Mouse (Mus musculus) adrenal gland, postnatal 4 days (tissue): ENCODE data around the gene Cldn2. TPM values are rescaled to one million over a fixed set of nuclear protein-coding genes. Genes with fewer than 3 reads are reported as not detected.
A peak's percentile ranks its signal among the peaks of the same experiment; 100 is the strongest.

ENCODE experiments used
- DNase-seq, 2 experiments: peaks; one replicate each; pipeline ENCODE4 v3.0.0; 2021 to 2022; ENCODE audit warnings: low spot score in 2 of 2, mixed read lengths in 2 of 2
- total RNA-seq, 2 experiments: library from RNA; stranded (reverse); gene quantifications; 2 replicates each; pipeline ENCODE4 v1.2.3; 2021

The Cldn2 gene
- total RNA-seq, 2 experiments from 2014 or later: 2.6 to 16.2 TPM

- DNase-seq: no peak
Observed at GRCm38 (mm10) chrX:139805918-139806317, 5.3 kb downstream of the Cldn2 start.

DNA sequence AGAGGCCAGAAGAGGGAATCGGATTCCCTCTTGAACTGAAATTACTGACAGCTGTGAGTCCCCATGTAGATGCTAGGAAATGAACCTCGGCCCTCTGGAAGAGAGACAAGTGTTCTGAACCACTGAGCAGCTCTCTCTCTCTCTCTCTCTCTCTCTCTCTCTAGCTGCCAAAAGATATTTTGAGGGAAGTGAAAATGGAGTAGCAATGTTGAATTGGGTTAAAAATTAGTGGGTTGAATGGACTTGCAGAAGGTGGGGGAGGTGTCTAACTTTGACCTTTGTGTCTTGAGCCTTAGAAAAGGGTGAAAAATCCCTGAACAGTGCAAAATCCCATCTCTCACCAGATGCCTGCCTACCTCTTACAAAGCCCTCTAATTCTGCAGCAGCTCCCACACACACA is 6.8 kb downstream of the Cldn2 start:
- DNase-seq: no peak

- DNase-seq: no peak
Observed at GRCm38 (mm10) chrX:139808085-139808484, 7.5 kb downstream of the Cldn2 start.

DNA sequence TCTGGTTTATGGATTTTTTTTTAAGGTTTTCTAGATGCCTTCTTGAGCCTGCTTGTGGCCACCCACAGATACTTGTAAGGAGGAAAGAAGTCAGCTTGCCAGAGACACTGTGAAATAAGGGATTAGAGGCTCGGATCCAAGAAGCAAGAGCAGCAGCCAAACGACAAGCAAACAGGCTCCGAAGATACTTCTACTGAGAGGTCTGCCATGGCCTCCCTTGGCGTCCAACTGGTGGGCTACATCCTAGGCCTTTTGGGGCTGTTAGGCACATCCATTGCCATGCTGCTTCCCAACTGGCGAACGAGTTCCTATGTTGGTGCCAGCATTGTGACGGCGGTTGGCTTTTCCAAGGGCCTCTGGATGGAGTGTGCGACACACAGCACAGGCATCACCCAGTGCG is 7.9 kb downstream of the Cldn2 start:
- no peak for DNase-seq

DNA sequence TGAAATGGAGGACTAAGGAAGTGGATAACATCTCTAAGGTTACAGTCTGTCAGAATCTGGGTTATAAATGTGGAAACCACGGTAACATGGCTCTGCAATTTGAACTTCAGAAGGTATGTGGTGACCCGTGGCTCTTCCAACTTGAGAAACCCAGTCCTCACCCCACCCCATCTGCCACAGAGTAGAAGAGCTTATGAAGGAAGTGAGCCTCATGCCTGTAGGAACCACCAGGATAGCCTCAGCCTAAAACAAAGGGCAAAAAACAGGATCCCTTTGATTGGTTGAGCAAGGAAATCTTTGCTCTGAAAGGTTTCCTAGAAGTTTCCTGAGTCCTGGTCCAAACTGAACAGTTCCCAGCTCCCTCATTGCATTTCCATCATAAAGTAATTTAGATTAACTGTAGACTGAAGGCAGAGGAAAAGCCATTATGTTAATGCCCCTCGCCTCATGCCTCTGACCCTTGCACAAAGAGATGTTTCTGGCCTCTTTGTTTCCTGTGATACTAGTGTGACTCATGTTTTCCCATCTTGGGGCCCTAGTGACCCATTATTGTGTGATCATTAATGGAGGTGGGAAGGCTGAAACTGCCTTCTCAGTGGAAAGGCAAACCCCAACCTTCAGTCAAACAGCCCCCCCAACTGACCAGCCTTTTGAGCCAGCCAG is 12.1 kb downstream of the Cldn2 start:
- no peak for DNase-seq

- no peak for DNase-seq
Observed at GRCm38 (mm10) chrX:139813299-139814002, 12.8 kb downstream of the Cldn2 start.

- DNase-seq: no peak
Observed at GRCm38 (mm10) chrX:139814018-139814635, 13.5 kb downstream of the Cldn2 start.

DNA sequence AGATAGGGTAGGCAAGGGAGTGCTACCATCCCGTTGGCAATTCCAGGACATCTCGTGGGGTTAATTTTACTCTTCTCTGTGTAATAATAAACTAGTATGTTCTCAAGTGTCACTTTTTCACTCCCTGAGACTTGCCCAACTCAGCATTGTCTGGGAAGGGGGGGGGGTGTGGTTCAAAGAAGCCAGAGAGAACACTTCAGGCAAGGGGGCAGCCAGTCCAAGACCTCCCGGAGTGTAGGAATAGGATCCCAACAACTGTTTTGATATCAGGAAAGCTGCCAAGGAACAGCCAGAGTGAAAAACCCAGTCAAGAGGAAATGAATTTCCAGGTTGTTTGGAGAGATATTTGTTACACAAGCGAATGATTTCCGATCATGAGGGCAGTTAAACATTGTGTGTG is 14.6 kb downstream of the Cldn2 start:
- no peak for DNase-seq

DNA sequence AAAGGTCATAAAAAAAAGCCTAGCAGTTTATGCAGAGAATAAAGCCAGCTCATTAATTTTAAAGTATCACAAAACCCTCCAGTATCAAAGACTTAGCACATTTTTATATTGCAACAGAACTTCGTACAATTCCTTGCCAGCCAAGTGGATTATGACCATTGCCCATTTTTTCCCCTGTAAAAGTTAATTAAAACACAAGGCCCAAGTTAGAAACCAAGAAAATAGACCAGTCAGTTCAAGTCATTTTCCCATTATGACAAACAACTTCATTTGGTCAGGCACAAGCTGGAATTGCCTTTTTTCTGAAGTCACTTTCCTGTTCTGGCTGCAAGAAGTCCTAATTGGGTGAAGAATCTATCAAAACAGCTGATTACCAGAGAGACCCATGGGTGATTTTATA is 24.8 kb downstream of the Cldn2 start:
- no peak for DNase-seq

- DNase-seq: no peak
Observed at GRCm38 (mm10) chrX:139826926-139827325, 26.3 kb downstream of the Cldn2 start.

GRCm38 (mm10) chrX:139828363-139829092 is 27.9 kb downstream of the Cldn2 start:
- DNase-seq: no peak

- peak in 1 of 2 experiments; percentile 10 for DNase-seq
Observed at GRCm38 (mm10) chrX:139832464-139832863, 31.8 kb downstream of the Cldn2 start.

- no peak for DNase-seq
Observed at GRCm38 (mm10) chrX:139839057-139839456, 38.4 kb downstream of the Cldn2 start.

- no peak for DNase-seq
Observed at GRCm38 (mm10) chrX:139841091-139841490, 40.5 kb downstream of the Cldn2 start.

GRCm38 (mm10) chrX:139854795-139855194 is 54.2 kb downstream of the Cldn2 start:
- DNase-seq: no peak

GRCm38 (mm10) chrX:139859402-139859801 is 58.8 kb downstream of the Cldn2 start:
- no peak for DNase-seq

Other genes with a start within 250 kb of the Cldn2 start
- 10 to 100 TPM; 22.7 to 26.2 TPM for gene Rnf128, start 237.5 kb upstream of the Cldn2 start, total RNA-seq
- 1 to 10 TPM; 7.8 to 7.9 TPM for gene Tbc1d8b, start 115.8 kb upstream of the Cldn2 start, total RNA-seq
- gene Gm15013, start 86.3 kb upstream of the Cldn2 start, total RNA-seq: not detected
- gene Ripply1, start 18.5 kb upstream of the Cldn2 start, total RNA-seq: under 1 TPM in 1 of 2 experiments, not detected in 1; 0.40 TPM
- 10 to 100 TPM; 10.6 to 12.4 TPM for gene Morc4, start 70.8 kb downstream of the Cldn2 start, total RNA-seq
- gene Rbm41, start 197.8 kb downstream of the Cldn2 start, total RNA-seq: 10 to 100 TPM in 1 of 2 experiments, 1 to 10 TPM in 1; 9.8 to 10.3 TPM